Mouse (Mus musculus) MEL (cell line): Measurements from ENCODE around the gene Gm11444. TPM values are rescaled to one million over a fixed set of nuclear protein-coding genes. Genes with fewer than 3 reads are reported as not detected.

Source experiments
- DNase-seq: peaks from one replicate; pipeline ENCODE4 v3.0.0; 2011; ENCODE audit warnings: low read depth, low spot score
- H3K27ac ChIP-seq: 2 replicates; pipeline ENCODE4 v1.5.1; 2012; ENCODE audit warnings: low read depth, mild to moderate bottlenecking, control low read depth, low read length, moderate library complexity; ENCODE audit not compliant: control insufficient read depth
- H3K27me3 ChIP-seq, 2 experiments: fragments of 150-350 bp in 1 of 2; sonication (generic) in 1 of 2; 2 replicates each; pipeline ENCODE4 v1.6.1; 2012; ENCODE audit warnings: low read length in 2 of 2, mild to moderate bottlenecking in 2 of 2, improper control_type of control experiment in 1 of 2, moderate library complexity in 1 of 2; ENCODE audit not compliant: insufficient read depth in 2 of 2, control insufficient read depth in 1 of 2
- H3K36me3 ChIP-seq, 2 experiments: 2 replicates each; pipeline ENCODE4 v1.6.1; 2012 to 2014; ENCODE audit warnings: low read length in 2 of 2, improper control_type of control experiment in 1 of 2, inconsistent platforms in 1 of 2, mild to moderate bottlenecking in 1 of 2; ENCODE audit not compliant: insufficient read depth in 2 of 2, control insufficient read depth in 1 of 2
- H3K4me1 ChIP-seq, 2 experiments: fragments of 150-350 bp in 1 of 2; sonication (generic) in 1 of 2; 2 replicates each; pipeline ENCODE4 v1.6.1; 2012; ENCODE audit warnings: low read length in 2 of 2, improper control_type of control experiment in 1 of 2, mild to moderate bottlenecking in 1 of 2; ENCODE audit not compliant: insufficient read depth in 2 of 2, control insufficient read depth in 1 of 2
- H3K4me3 ChIP-seq, 2 experiments: fragments of 150-350 bp in 1 of 2; sonication (generic) in 1 of 2; 2 replicates each; pipeline ENCODE4 v1.5.1; 2012; ENCODE audit warnings: low read depth in 2 of 2, low read length in 2 of 2, mild to moderate bottlenecking in 2 of 2, moderate library complexity in 2 of 2, control low read depth in 1 of 2, improper control_type of control experiment in 1 of 2; ENCODE audit not compliant: control insufficient read depth in 1 of 2, insufficient read depth in 1 of 2
- H3K79me2 ChIP-seq: 2 replicates; pipeline ENCODE4 v1.6.1; 2012; ENCODE audit warnings: mild to moderate bottlenecking, low read length, moderate library complexity; ENCODE audit not compliant: control insufficient read depth, poor library complexity, insufficient read depth
- H3K9ac ChIP-seq: 2 replicates; pipeline ENCODE4 v1.6.1; 2012; ENCODE audit warnings: low read depth, mild to moderate bottlenecking, control low read depth, low read length, moderate library complexity; ENCODE audit not compliant: control insufficient read depth, poor library complexity, severe bottlenecking
- H3K9me3 ChIP-seq: fragments of 150-350 bp; sonication (generic); replicated peaks from 2 replicates; pipeline ENCODE4 v1.6.1; 2012; ENCODE audit warnings: mild to moderate bottlenecking, low read length, improper control_type of control experiment, moderate library complexity; ENCODE audit not compliant: insufficient read depth
- CHD2 ChIP-seq: IDR thresholded peaks from 2 replicates; pipeline ENCODE4 v1.6.1; 2011; ENCODE audit warnings: low read length, improper control_type of control experiment
- E2F4 ChIP-seq: IDR thresholded peaks from 2 replicates; pipeline ENCODE4 v1.6.1; 2011; ENCODE audit warnings: low read depth, low read length, improper control_type of control experiment, borderline replicate concordance
- ELF1 ChIP-seq: IDR thresholded peaks from 2 replicates; pipeline ENCODE4 v1.6.1; 2014; ENCODE audit warnings: low read depth, mild to moderate bottlenecking, inconsistent platforms, low read length, improper control_type of control experiment, moderate library complexity
- GABPA ChIP-seq: IDR thresholded peaks from 2 replicates; pipeline ENCODE4 v1.6.1; 2012; ENCODE audit warnings: low read depth, mild to moderate bottlenecking, inconsistent platforms, low read length, improper control_type of control experiment, moderate library complexity
- KAT2A ChIP-seq: conservative IDR thresholded peaks from 2 replicates; pipeline ENCODE4 v1.6.1; 2012; ENCODE audit warnings: low read depth, low read length, improper control_type of control experiment, inconsistent platforms
- MAX ChIP-seq: IDR thresholded peaks from 2 replicates; pipeline ENCODE4 v1.6.1; 2011; ENCODE audit warnings: low read length, improper control_type of control experiment
- MAZ ChIP-seq: IDR thresholded peaks from 2 replicates; pipeline ENCODE4 v1.6.1; 2012; ENCODE audit warnings: low read depth, mild to moderate bottlenecking, inconsistent platforms, low read length, improper control_type of control experiment
- MEF2A ChIP-seq: IDR thresholded peaks from 2 replicates; pipeline ENCODE4 v1.6.1; 2014; ENCODE audit warnings: low read depth, mild to moderate bottlenecking, inconsistent platforms, low read length, improper control_type of control experiment; ENCODE audit not compliant: poor library complexity, insufficient replicate concordance, severe bottlenecking; ENCODE audit errors: extremely low read depth
- MYB ChIP-seq: IDR thresholded peaks from 2 replicates; pipeline ENCODE4 v1.6.1; 2011; ENCODE audit warnings: mild to moderate bottlenecking, low read depth, low read length, improper control_type of control experiment
- NRF1 ChIP-seq: IDR thresholded peaks from 2 replicates; pipeline ENCODE4 v1.6.1; 2014; ENCODE audit warnings: low read depth, mild to moderate bottlenecking, inconsistent platforms, low read length, improper control_type of control experiment, moderate library complexity; ENCODE audit not compliant: poor library complexity, insufficient read depth, severe bottlenecking
- POLR2AphosphoS2 ChIP-seq: IDR thresholded peaks from 2 replicates; pipeline ENCODE4 v1.6.1; 2011; ENCODE audit warnings: low read length, improper control_type of control experiment
- POLR2AphosphoS5 ChIP-seq: IDR thresholded peaks from 2 replicates; pipeline ENCODE4 v1.6.1; 2012; ENCODE audit warnings: low read depth, borderline replicate concordance, mild to moderate bottlenecking, inconsistent platforms, low read length, moderate library complexity, mixed read lengths
- RCOR1 ChIP-seq: IDR thresholded peaks from 2 replicates; pipeline ENCODE4 v1.6.1; 2012; ENCODE audit warnings: low read depth, mild to moderate bottlenecking, inconsistent platforms, low read length, improper control_type of control experiment
- SIN3A ChIP-seq: IDR thresholded peaks from 2 replicates; pipeline ENCODE4 v1.6.1; 2012; ENCODE audit warnings: low read length, improper control_type of control experiment, inconsistent platforms
- TAL1 ChIP-seq: IDR thresholded peaks from 2 replicates; pipeline ENCODE4 v1.6.1; 2012; ENCODE audit warnings: mild to moderate bottlenecking, inconsistent platforms, low read length, moderate library complexity, mixed read lengths
- TBP ChIP-seq: IDR thresholded peaks from 2 replicates; pipeline ENCODE4 v1.8.0; 2011; ENCODE audit warnings: low read depth, low read length, improper control_type of control experiment
- TCF12 ChIP-seq: IDR thresholded peaks from 2 replicates; pipeline ENCODE4 v1.6.1; 2014; ENCODE audit warnings: low read depth, mild to moderate bottlenecking, inconsistent platforms, low read length, improper control_type of control experiment, moderate library complexity
- UBTF ChIP-seq: IDR thresholded peaks from 2 replicates; pipeline ENCODE4 v1.6.1; 2012; ENCODE audit warnings: low read depth, mild to moderate bottlenecking, inconsistent platforms, low read length, improper control_type of control experiment, moderate library complexity, borderline replicate concordance; ENCODE audit not compliant: insufficient read depth
- ZC3H11A ChIP-seq: IDR thresholded peaks from 2 replicates; pipeline ENCODE4 v1.6.1; 2012; ENCODE audit warnings: low read depth, mild to moderate bottlenecking, inconsistent platforms, low read length, improper control_type of control experiment
- ZNF384 ChIP-seq: IDR thresholded peaks from 2 replicates; pipeline ENCODE4 v1.6.1; 2012; ENCODE audit warnings: low read depth, mild to moderate bottlenecking, inconsistent platforms, low read length, improper control_type of control experiment
- polyA plus RNA-seq, 2 experiments: library from polyadenylated mRNA; stranded (reverse) in 1 of 2; unstranded in 1 of 2; fragments of >175 nt in 1 of 2; fragments of >200 nt in 1 of 2; gene quantifications; 2 replicates each; pipeline versions ENCODE4 v1.2.1 to v1.2.4; 2012; ENCODE audit warnings: low replicate concordance in 2 of 2, low read depth in 1 of 2; ENCODE audit not compliant: insufficient read length in 2 of 2, insufficient read depth in 1 of 2, missing spikeins in 1 of 2
- total RNA-seq: library from RNA; depleted of rRNA; stranded (reverse); fragments of 300-350 nt; gene quantifications from 2 replicates; pipeline ENCODE4 v1.2.3, GENCODE M21; 2012

Gm11444 gene
- total and polyA plus RNA-seq, 3 experiments, result 0.21 TPM; not detected in 2

DNA sequence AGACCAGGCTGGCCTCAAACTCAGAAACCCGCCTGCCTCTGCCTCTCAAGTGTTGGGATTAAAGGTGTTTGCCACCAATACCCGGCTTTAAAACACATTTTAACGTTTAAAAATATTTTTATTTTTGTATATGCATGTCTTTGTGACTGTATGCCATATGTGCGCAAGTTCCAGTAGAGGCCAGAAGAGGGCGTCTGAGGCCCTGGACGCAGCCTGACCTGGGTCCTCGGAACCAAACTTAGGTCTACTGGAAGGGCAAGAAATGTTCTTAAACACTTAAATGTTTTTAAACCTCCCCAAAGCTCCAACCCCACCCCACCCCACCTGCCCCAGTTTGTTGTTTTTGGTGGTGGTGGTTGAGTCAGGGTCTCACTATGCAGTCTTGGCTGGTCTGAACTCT is 14.2 kb upstream of the Gm11444 start (continued):
- TF ChIP-seq ZC3H11A, result peak; percentile 91
- no peak for TF ChIP-seq ELF1

GRCm38 (mm10) chr11:85857997-85858698 is 8.0 kb upstream of the Gm11444 start:
- Histone ChIP-seq H3K27ac (no peak overlapping the region), H3K36me3 (no peaks in the 10 kb centered on the region), H3K9me3 (no peaks in the 10 kb centered on the region), H3K4me1 (no peaks in the 10 kb centered on the region), H3K79me2 (no peaks in the 10 kb centered on the region), H3K4me3 (no peak overlapping the region), H3K27me3 (no peaks in the 10 kb centered on the region), H3K9ac (no peak overlapping the region)
- no peak for DNase-seq
- TF ChIP-seq TAL1 (no peak), ELF1 (no peak), UBTF (no peak), POLR2AphosphoS5 (no peak), MAX (no peak), RCOR1 (no peak), NRF1 (no peak), E2F4 (no peak), CHD2 (no peak), MYB (no peak), TBP (no peak), GABPA (no peak), TCF12 (no peak), MEF2A (no peak), ZNF384 (no peak), MAZ (no peak), POLR2AphosphoS2 (no peak), KAT2A (no peak), SIN3A (no peak)
